Mouse (Mus musculus): ENCODE measurements at regions not wholly inside any gene's neighbourhood (a gene's known extent, or its start where the extent isn't known, plus 50 kb on each side); places are given as distances from the start of the nearest gene placed in this dataset.

GRCm38 (mm10) chr10:60918020-60918419 lies 86.6 kb upstream of the Unc5b start:
- TF ChIP-seq CTCF (IDR thresholded peaks at IDR 0.05; ENCODE audit: borderline replicate concordance, insufficient read depth, low read length) (no peak), POLR2A (IDR thresholded peaks at IDR 0.05; ENCODE audit: low read depth, low read length) (no peak)
